Mouse (Mus musculus) brain, embryonic 14.5 days (tissue): ENCODE measurements around the gene Thada.

Experiments used
- CTCF ChIP-seq: fragments of 200-500 bp; IDR thresholded peaks from 2 replicates; pipeline ENCODE4 v1.5.1; 2012; ENCODE audit warnings: inconsistent platforms, mild to moderate bottlenecking, moderate library complexity, borderline replicate concordance; ENCODE audit not compliant: insufficient read depth, insufficient read length; ENCODE audit errors: extremely low read depth
- POLR2A ChIP-seq: fragments of 200-500 bp; IDR thresholded peaks from 2 replicates; pipeline ENCODE4 v1.6.1; 2012; ENCODE audit warnings: mild to moderate bottlenecking, inconsistent platforms, borderline replicate concordance; ENCODE audit not compliant: poor library complexity, insufficient read depth, insufficient read length, severe bottlenecking; ENCODE audit errors: extremely low read depth

- TF ChIP-seq POLR2A (no peak), CTCF (no peak)
Measured at GRCm38 (mm10) chr17:84351276-84351675, 114.7 kb downstream of the Thada start.
